ENCODE assay signal across 21 mouse cellular contexts in the genomic region with DNA sequence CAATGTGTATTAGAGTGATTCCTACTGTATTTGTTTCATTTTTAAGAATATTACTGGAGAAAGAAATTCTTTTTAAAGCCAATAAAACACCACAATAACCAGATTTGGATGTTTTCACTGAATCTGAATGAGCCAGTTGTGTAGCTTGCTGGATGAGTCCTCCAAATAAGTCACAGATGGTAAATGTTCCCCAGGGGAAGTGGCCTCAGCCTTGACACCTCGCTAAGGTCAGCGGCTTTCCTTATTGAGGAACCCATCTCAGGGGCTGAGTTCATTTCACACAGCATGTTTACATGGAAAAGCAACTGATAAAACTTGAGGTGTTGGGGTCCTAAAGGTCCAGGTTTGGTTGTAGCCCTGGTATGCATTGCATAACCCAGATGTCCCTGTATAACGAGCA.
DNase-seq lines count a peak whose midpoint lies in the region; ATAC-seq and TF ChIP-seq lines count a peak whose summit lies in the region.
"Had no signal": no experiment of that assay in that cellular context is flagged by ENCODE, and none has a peak within 500 bp of the region (broad histone marks: within the 10 kb centered on the region; RNA-seq: fewer than 3 reads in every experiment).

No protein-coding gene starts in this region.

- TF ChIP-seq CTCF in layer of hippocampus, adult 2 months (conservative IDR thresholded peaks at IDR 0.05): no peak

- no peak overlapping the region for H3K27ac ChIP-seq in hindbrain, embryonic 11.5 days (ENCODE audit: low read depth, low read length)
- H3K27ac ChIP-seq in hindbrain, embryonic 13.5 days: no peak overlapping the region
- H3K27ac ChIP-seq in embryonic facial prominence, embryonic 10.5 days (replicated peaks): peak overlapping the region; percentile 11; the same call in 1 of the 2 replicates
- no peak overlapping the region for H3K27ac ChIP-seq in layer of hippocampus, adult 2 months
- H3K27ac ChIP-seq: embryonic facial prominence, embryonic 12.5 days; forebrain, embryonic 12.5 days; gastrocnemius, adult 2 months; hindbrain, embryonic 12.5 days; intestine, embryonic 15.5 days had no signal

- peak; percentile 21 for DNase-seq in hindbrain, embryonic 11.5 days (ENCODE audit: low spot score)
- DNase-seq in retina, embryonic 14.5 days (ENCODE audit: low spot score): peak; percentile 16
- no peak for DNase-seq in retina, postnatal 1 day
- peak; percentile 24 for DNase-seq in embryonic facial prominence, embryonic 10.5 days (ENCODE audit: low spot score)
- DNase-seq in mesoderm, embryonic 11.5 days (ENCODE audit: low read depth, low spot score): peak; percentile 63
- DNase-seq in right cerebral cortex, postnatal 10 days (ENCODE audit: low spot score in 2 of 2): no peak
- no peak for DNase-seq in layer of hippocampus, adult 2 months (ENCODE audit: low spot score in 2 of 2)
- DNase-seq: cerebellum, adult 2 months; cerebellum, postnatal 10 days; forebrain, postnatal 0 days; gastrocnemius, adult 2 months; gastrocnemius, postnatal 25 days had no signal

- ATAC-seq in hindbrain, embryonic 11.5 days (ENCODE audit: low FRiP score): no peak
- no peak for ATAC-seq in hindbrain, embryonic 13.5 days (ENCODE audit: low FRiP score)
- ATAC-seq: activated CD4-positive, CD25-positive, alpha-beta regulatory T cell, adult 4 months; forebrain, postnatal 0 days; intestine, embryonic 15.5 days; Patski had no signal

- H3K9ac ChIP-seq in hindbrain, embryonic 11.5 days (ENCODE audit: low read depth, low read length): no peak overlapping the region
- H3K9ac ChIP-seq in hindbrain, embryonic 13.5 days: no peak overlapping the region
- H3K9ac ChIP-seq: embryonic facial prominence, embryonic 12.5 days; forebrain, embryonic 12.5 days; forebrain, postnatal 0 days; heart, embryonic 12.5 days; hindbrain, embryonic 12.5 days; intestine, embryonic 15.5 days had no signal

- no peak overlapping the region for H3K4me3 ChIP-seq in hindbrain, embryonic 11.5 days (ENCODE audit: low read depth, low read length)
- H3K4me3 ChIP-seq in hindbrain, embryonic 13.5 days: no peak overlapping the region
- no peak overlapping the region for H3K4me3 ChIP-seq in embryonic facial prominence, embryonic 10.5 days
- no peak overlapping the region for H3K4me3 ChIP-seq in layer of hippocampus, adult 2 months
- H3K4me3 ChIP-seq: embryonic facial prominence, embryonic 12.5 days; forebrain, embryonic 12.5 days; gastrocnemius, adult 2 months; heart, embryonic 12.5 days; hindbrain, embryonic 12.5 days; intestine, embryonic 15.5 days had no signal

- H3K36me3 ChIP-seq in hindbrain, embryonic 11.5 days (ENCODE audit: control insufficient read depth, insufficient read depth, low read length): no peaks in the 10 kb centered on the region
- H3K36me3 ChIP-seq in hindbrain, embryonic 13.5 days: no peaks in the 10 kb centered on the region
- H3K36me3 ChIP-seq in embryonic facial prominence, embryonic 10.5 days (replicated peaks): no peaks in the 10 kb centered on the region
- H3K36me3 ChIP-seq: embryonic facial prominence, embryonic 12.5 days; forebrain, embryonic 12.5 days; heart, embryonic 12.5 days; hindbrain, embryonic 12.5 days; intestine, embryonic 15.5 days had no signal

- no peaks in the 10 kb centered on the region for H3K27me3 ChIP-seq in hindbrain, embryonic 11.5 days (ENCODE audit: control insufficient read depth, insufficient read depth, low read length)
- H3K27me3 ChIP-seq in hindbrain, embryonic 13.5 days: no peaks in the 10 kb centered on the region
- no peaks in the 10 kb centered on the region for H3K27me3 ChIP-seq in embryonic facial prominence, embryonic 10.5 days (replicated peaks; ENCODE audit: low read depth, poor library complexity, severe bottlenecking)
- H3K27me3 ChIP-seq: CH12.LX; embryonic facial prominence, embryonic 12.5 days; forebrain, embryonic 12.5 days; heart, embryonic 12.5 days; hindbrain, embryonic 12.5 days; intestine, embryonic 15.5 days; Patski had no signal

- no peak overlapping the region for H3K4me2 ChIP-seq in hindbrain, embryonic 11.5 days (replicated peaks; ENCODE audit: low read depth, low read length)
- no peak overlapping the region for H3K4me2 ChIP-seq in hindbrain, embryonic 13.5 days
- H3K4me2 ChIP-seq: embryonic facial prominence, embryonic 12.5 days; forebrain, embryonic 12.5 days; heart, embryonic 12.5 days; hindbrain, embryonic 12.5 days; intestine, embryonic 15.5 days had no signal

- 64% methylated on average over 3 of the region's 3 CpGs for WGBS in hindbrain, embryonic 11.5 days
- WGBS in hindbrain, embryonic 13.5 days: 63% methylated on average over 3 of the region's 3 CpGs
- 34% methylated on average over 3 of the region's 3 CpGs for WGBS in embryonic facial prominence, embryonic 10.5 days

- no peaks in the 10 kb centered on the region for H3K4me1 ChIP-seq in hindbrain, embryonic 11.5 days (replicated peaks; ENCODE audit: control insufficient read depth, insufficient read depth, low read length)
- 0 out of 2 replicates have a peak, but pooled peaks cover 5% of the 10 kb centered on the region for H3K4me1 ChIP-seq in hindbrain, embryonic 13.5 days (replicated peaks)
- peaks cover 27% of the 10 kb centered on the region for H3K4me1 ChIP-seq in embryonic facial prominence, embryonic 10.5 days
- H3K4me1 ChIP-seq: intestine, embryonic 15.5 days had no signal

- H3K9me3 ChIP-seq in hindbrain, embryonic 11.5 days (ENCODE audit: control insufficient read depth, low read length): no peaks in the 10 kb centered on the region
- H3K9me3 ChIP-seq in hindbrain, embryonic 13.5 days: no peaks in the 10 kb centered on the region
- H3K9me3 ChIP-seq in embryonic facial prominence, embryonic 10.5 days: no peaks in the 10 kb centered on the region
- H3K9me3 ChIP-seq: embryonic facial prominence, embryonic 12.5 days; forebrain, embryonic 12.5 days; heart, embryonic 12.5 days; hindbrain, embryonic 12.5 days; intestine, embryonic 15.5 days had no signal

Comparison
In these comparisons a context has a peak if more than half of its experiments do, and no peak if none do; other contexts are left out.
1. DNase-seq: peak in hindbrain, embryonic 11.5 days (single experiment), retina, embryonic 14.5 days (single experiment), embryonic facial prominence, embryonic 10.5 days (single experiment) and mesoderm, embryonic 11.5 days (single experiment); none in retina, postnatal 1 day (single experiment), right cerebral cortex, postnatal 10 days (0 of 2) and layer of hippocampus, adult 2 months (0 of 2).